Comparison of ENCODE assay signal across 18 mouse cellular contexts in the genomic region with DNA sequence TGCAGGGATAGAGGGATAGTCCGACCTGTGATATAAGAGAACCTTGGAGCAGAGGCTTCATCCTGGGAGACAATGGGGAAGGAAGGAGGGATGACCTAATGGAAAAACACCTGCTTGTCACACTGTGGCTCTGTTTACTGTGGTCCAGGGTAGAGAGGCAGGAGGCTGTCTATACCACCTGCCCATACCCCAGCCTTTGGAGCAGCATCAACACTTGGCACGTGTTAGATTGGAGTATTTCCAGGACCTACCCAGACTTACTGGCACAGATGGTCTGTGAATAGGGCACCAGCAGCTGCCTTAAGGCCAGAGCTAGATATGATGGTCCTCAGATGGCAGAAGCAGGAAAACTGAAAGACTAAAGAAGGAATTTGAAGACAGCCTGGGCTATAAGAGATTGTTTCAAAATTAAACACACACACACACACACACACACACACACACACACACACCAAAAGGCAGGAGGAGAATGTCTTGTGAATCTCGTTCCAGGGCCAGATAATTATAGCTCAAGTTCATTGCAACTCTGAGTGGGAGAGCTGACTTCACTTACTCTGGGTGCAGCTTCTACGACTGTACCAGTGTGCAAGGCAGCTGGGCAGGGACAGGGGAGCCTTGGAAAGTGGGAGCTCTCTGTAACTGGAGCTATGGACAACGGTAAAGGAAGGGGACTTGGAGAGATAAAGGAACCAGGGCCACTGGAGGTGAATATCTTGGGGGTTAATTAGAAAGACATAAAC.
DNase-seq lines count a peak whose midpoint lies in the region; ATAC-seq and TF ChIP-seq lines count a peak whose summit lies in the region.
"Had no signal": no experiment of that assay in that cellular context is flagged by ENCODE, and none has a peak within 500 bp of the region (broad histone marks: within the 10 kb centered on the region; RNA-seq: fewer than 3 reads in every experiment).

No protein-coding gene starts in this region.

- no peaks in the 10 kb centered on the region for H3K36me3 ChIP-seq in kidney, embryonic 15.5 days
- H3K36me3 ChIP-seq in kidney, embryonic 14.5 days (ENCODE audit: control insufficient read depth, insufficient read depth, low read length) = no peaks in the 10 kb centered on the region
- no peaks in the 10 kb centered on the region for H3K36me3 ChIP-seq in forebrain, postnatal 0 days (ENCODE audit: insufficient read depth)
- H3K36me3 ChIP-seq: embryonic facial prominence, embryonic 13.5 days; limb, embryonic 13.5 days had no signal

- peak overlapping the region; percentile 17; the same call in 1 of the 2 replicates for H3K4me2 ChIP-seq in kidney, embryonic 15.5 days
- H3K4me2 ChIP-seq in kidney, embryonic 14.5 days (replicated peaks; ENCODE audit: low read depth, low read length) = no peak overlapping the region
- no peak overlapping the region for H3K4me2 ChIP-seq in forebrain, postnatal 0 days (ENCODE audit: low read depth)
- H3K4me2 ChIP-seq: embryonic facial prominence, embryonic 13.5 days; limb, embryonic 13.5 days had no signal

- no peak overlapping the region for H3K4me3 ChIP-seq in kidney, embryonic 15.5 days (replicated peaks)
- no peak overlapping the region for H3K4me3 ChIP-seq in kidney, embryonic 14.5 days (ENCODE audit: low read length)
- H3K4me3 ChIP-seq in forebrain, postnatal 0 days (ENCODE audit: low read depth, low read length) = no peak overlapping the region
- H3K4me3 ChIP-seq: embryonic facial prominence, embryonic 13.5 days; limb, embryonic 13.5 days; myocyte had no signal

- TF ChIP-seq POLR2A in brain, embryonic 14.5 days (IDR thresholded peaks at IDR 0.05; ENCODE audit: borderline replicate concordance, extremely low read depth, insufficient read depth, insufficient read length, poor library complexity, severe bottlenecking) = no peak

- 42% methylated on average over 5 of the region's 5 CpGs for WGBS in kidney, embryonic 15.5 days
- 45% methylated on average over 5 of the region's 5 CpGs for WGBS in kidney, embryonic 14.5 days
- WGBS in forebrain, postnatal 0 days = 26% methylated on average over 5 of the region's 5 CpGs

- ATAC-seq in kidney, embryonic 15.5 days (replicated peaks; ENCODE audit: low FRiP score) = no peak
- ATAC-seq in kidney, embryonic 14.5 days (ENCODE audit: low FRiP score, low TSS enrichment) = no peak
- ATAC-seq in forebrain, postnatal 0 days = peak; percentile 72
- ATAC-seq: intestine, embryonic 16.5 days had no signal

- H3K9me3 ChIP-seq in kidney, embryonic 15.5 days (replicated peaks) = no peaks in the 10 kb centered on the region
- H3K9me3 ChIP-seq in kidney, embryonic 14.5 days (ENCODE audit: control insufficient read depth, low read length) = no peaks in the 10 kb centered on the region
- H3K9me3 ChIP-seq in forebrain, postnatal 0 days (ENCODE audit: low read length) = no peaks in the 10 kb centered on the region
- H3K9me3 ChIP-seq: embryonic facial prominence, embryonic 13.5 days; limb, embryonic 13.5 days had no signal

- no peaks in the 10 kb centered on the region for H3K4me1 ChIP-seq in kidney, embryonic 15.5 days
- H3K4me1 ChIP-seq in kidney, embryonic 14.5 days (ENCODE audit: control insufficient read depth, insufficient read depth, low read length) = no peaks in the 10 kb centered on the region
- H3K4me1 ChIP-seq in forebrain, postnatal 0 days (ENCODE audit: insufficient read depth) = 0 out of 2 replicates have a peak, but pooled peaks cover 11% of the 10 kb centered on the region
- H3K4me1 ChIP-seq: embryonic facial prominence, embryonic 13.5 days; limb, embryonic 13.5 days had no signal

- H3K27ac ChIP-seq in kidney, embryonic 15.5 days = no peak overlapping the region
- no peak overlapping the region for H3K27ac ChIP-seq in kidney, embryonic 14.5 days (ENCODE audit: low read depth, low read length)
- H3K27ac ChIP-seq in forebrain, postnatal 0 days (ENCODE audit: low read depth, low read length) = no peak overlapping the region
- H3K27ac ChIP-seq: embryonic facial prominence, embryonic 13.5 days; limb, embryonic 13.5 days; macrophage; stomach, postnatal 0 days had no signal

- peak; percentile 92 for DNase-seq in brain, embryonic 14.5 days (ENCODE audit: low read depth)
- DNase-seq in cerebellum, adult 8-10 months = peak; percentile 11
- peak; percentile 48 for DNase-seq in forebrain, postnatal 0 days
- DNase-seq in ovary, postnatal 10 days (ENCODE audit: low spot score) = no peak
- no peak for DNase-seq in thymus, postnatal 4 days
- no peak for DNase-seq in gastrocnemius, postnatal 4 days (ENCODE audit: low spot score in 2 of 2)
- DNase-seq: adrenal gland, postnatal 25 days; kidney, postnatal 4 days; lung, adult 2 months; thymus, postnatal 25 days had no signal

- 0 out of 2 replicates have a peak, but pooled peaks cover 5% of the 10 kb centered on the region for H3K27me3 ChIP-seq in kidney, embryonic 15.5 days
- H3K27me3 ChIP-seq in kidney, embryonic 14.5 days (ENCODE audit: control insufficient read depth, insufficient read depth, low read length) = no peaks in the 10 kb centered on the region
- no peaks in the 10 kb centered on the region for H3K27me3 ChIP-seq in forebrain, postnatal 0 days (ENCODE audit: insufficient read depth, low read length)
- H3K27me3 ChIP-seq: embryonic facial prominence, embryonic 13.5 days; limb, embryonic 13.5 days had no signal

- H3K9ac ChIP-seq in kidney, embryonic 15.5 days = no peak overlapping the region
- no peak overlapping the region for H3K9ac ChIP-seq in kidney, embryonic 14.5 days (ENCODE audit: low read depth, low read length)
- no peak overlapping the region for H3K9ac ChIP-seq in forebrain, postnatal 0 days
- H3K9ac ChIP-seq: embryonic facial prominence, embryonic 13.5 days; limb, embryonic 13.5 days had no signal

- TF ChIP-seq CTCF in brain, embryonic 14.5 days (IDR thresholded peaks at IDR 0.05; ENCODE audit: borderline replicate concordance, extremely low read depth, insufficient read depth, insufficient read length) = no peak
- TF ChIP-seq CTCF in forebrain, postnatal 0 days (IDR thresholded peaks at IDR 0.05; ENCODE audit: low read depth) = no peak

Comparison
In these comparisons a context has a peak if more than half of its experiments do, and no peak if none do; other contexts are left out.
1. DNase-seq: peak in brain, embryonic 14.5 days (single experiment), cerebellum, adult 8-10 months (single experiment) and forebrain, postnatal 0 days (single experiment); none in ovary, postnatal 10 days (single experiment), thymus, postnatal 4 days (single experiment) and gastrocnemius, postnatal 4 days (0 of 2).